Mouse (Mus musculus) c-Kit-positive CD71-positive TER-119-negative erythroid progenitor cells, embryonic 14.5 days (primary cell): Measurements from ENCODE around the gene Ptpn12.
"Not testable (repeated sequence)": the region's sequence is repeated elsewhere in the genome, so short reads cannot be mapped to it uniquely, and the experiment has no call there.

Source experiments
- DNase-seq: peaks from one replicate; pipeline ENCODE4 v3.0.0-alpha.2; 2013; ENCODE audit warnings: low read depth

Ptpn12 gene

DNA sequence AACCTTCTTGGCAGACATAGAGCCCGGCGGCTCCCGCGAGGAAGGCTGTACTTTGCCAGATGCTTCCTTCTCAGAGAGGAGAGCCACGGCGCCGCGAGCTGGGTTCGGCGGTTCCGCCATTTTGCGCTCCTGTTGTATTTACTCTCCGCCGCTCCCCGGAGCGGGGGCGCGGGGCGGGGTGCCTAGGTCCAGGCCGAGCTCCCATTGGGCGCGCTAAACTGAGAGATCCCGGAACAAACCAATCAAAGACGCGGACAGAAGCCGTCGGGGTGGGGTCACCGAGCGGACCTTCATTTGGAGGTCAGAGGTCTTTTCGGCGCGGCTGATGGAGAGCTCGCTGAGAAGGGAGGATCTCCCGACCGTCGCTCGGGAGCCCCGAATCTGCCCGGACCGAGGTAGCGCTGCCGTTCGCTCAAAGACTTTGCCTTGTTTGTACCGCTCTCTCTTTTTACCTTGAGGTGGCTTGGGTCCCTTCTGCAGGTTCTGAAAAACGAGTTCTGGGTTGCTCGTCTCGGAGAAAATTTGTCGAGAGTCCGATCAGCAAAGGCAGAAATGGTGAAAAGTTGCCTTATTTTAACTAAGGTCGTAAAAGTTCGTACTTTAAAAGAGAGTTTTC lies 103.9 kb downstream of the Ptpn12 start:
- DNase-seq: peak; percentile 96

DNA sequence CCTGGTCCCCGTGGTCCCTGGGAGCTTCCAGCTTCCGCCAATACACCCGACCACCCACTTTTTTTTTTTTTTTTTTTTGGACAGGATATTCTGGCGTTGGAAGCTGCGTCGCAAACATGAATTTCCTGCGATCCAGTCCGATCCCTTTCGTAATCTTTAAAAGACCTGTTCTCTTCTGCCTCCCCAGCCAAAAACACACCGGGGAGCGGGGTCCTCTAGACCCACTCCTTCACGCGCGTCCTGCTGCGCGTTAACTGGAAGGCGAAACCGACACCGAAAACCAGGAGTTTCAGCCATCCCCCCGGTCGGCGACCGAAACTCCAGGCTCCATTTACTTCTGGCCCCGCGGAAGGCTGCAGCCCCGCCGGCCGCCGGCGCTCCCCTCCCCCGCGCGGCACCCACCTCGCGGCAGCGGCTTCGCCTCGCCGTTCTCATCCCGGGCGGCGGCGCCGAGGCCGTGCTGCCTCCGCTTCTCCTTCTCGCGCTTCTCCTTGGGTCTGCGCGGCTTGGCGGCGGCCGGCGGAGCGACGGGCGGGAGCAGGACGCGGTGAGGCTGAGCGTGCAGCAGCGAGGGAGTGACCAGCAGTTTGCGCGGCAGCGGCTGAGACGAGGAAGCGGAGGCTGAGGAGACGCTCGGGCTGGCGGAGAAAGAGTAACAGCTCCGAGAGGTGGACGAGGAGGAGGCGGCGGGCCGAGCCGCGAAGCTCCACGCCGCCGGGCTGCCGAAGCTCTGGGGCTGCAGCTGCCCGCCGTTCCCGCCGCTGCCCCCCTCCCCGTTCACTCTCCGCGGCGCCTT lies 104.7 kb downstream of the Ptpn12 start:
- no peak for DNase-seq

DNA sequence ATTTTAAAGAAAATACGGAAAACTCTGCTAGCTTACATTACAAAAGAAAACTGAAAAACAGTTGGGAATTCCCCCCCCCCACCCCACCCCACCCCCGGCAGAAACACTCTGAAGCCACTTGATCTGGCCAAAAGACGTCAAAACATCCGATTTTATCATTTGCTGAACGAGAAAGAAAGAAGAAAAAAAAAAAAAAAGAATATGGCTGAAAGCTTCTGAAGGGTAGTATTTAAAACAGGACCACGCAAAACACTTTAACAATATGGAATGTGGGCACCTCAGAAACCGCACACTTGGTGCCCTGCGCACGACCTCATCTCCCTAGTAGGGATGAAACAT lies 105.2 kb downstream of the Ptpn12 start:
- no peak for DNase-seq

DNA sequence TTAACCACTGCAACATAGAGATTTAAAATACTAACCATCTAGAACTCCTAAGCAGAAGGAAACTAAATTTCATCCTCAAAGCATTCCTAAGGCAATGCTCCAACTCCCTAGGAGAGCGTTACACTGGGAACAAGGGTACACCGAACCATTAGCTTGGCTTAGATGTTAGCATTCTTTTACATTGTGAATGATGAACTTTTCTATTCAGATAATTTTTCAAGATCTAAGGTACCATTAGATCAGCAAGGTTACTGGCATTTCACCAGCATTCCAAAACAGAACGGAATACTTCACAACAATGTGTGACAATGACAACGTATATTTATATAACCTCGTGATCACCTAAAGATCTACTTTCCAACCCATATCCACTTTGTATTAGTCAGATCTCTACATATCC lies 105.6 kb downstream of the Ptpn12 start:
- DNase-seq: no peak

DNA sequence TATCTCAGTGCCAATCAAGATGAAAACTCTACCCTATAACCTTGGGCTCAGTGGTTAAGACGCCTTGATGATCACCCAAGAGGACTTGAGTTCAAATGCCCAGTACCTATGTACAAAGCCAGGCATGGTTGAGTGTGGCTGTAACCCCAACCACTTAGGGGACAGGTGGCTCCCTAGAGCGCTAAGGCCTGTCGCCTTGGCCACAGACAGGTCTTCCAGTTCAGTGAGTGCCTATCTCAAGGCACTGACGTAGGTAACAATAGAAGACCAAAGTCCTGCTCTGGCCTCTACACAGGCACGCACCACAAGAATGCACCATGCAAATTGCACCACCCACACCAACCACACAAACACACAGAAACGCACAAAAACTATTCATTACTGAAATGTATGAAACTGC lies 108.8 kb downstream of the Ptpn12 start:
- no peak for DNase-seq

DNA sequence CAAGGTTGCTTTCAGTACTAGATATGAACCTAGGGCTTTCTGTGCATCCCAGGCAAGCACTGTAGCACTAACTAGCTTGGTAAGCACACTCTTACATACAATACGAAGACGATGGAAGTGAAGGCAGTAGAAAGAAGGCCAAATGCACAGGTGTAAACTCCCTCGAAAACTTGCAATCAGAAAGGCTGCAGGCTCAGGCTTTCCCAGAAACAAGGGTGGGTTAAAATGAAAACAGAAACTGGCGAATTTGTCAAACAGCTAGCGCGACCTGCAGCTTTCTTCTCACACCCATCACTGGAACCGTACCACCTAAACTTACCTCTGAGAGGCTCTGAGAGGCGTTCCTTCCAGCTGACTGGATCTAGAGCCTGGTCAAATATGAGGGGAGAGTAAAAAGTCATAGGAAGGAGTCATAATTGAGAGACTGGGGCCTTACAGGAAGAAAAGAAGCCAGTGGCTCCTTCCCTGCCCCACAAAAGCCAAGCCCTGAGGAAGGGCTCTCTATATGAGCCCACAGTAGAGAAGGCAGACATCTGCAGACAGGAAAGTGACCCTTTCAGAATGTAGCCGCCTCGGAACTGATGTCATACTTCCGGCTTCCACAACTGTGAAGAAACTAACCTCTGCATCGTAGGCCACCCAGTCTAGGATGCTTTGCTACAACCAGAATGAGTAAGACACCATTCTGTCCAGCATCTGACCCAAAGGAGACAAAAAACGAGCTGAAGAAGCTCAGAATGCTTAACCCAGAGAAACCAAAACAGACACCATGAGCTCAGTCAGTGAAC lies 110.6 kb downstream of the Ptpn12 start:
- peak; percentile 79 for DNase-seq

DNA sequence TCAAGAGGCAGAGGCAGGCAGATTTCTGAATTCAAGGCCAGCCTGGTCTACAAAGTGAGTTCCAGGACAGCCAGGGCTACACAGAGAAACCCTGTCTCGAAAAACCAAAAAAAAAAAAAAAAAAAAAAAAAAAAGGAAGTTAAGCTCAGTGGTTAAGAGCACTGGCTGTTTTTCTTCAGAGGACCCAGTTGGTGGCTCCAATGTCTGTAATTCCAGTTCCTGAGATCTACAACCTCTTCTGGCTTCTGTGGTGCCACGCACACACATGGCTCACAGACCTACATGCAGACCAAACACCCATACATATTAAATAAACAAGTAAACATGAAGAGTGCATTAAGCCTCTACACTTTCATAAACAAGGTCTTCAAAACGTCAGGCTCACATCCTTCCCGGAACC lies 111.9 kb downstream of the Ptpn12 start:
- DNase-seq: not testable (repeated sequence)

DNA sequence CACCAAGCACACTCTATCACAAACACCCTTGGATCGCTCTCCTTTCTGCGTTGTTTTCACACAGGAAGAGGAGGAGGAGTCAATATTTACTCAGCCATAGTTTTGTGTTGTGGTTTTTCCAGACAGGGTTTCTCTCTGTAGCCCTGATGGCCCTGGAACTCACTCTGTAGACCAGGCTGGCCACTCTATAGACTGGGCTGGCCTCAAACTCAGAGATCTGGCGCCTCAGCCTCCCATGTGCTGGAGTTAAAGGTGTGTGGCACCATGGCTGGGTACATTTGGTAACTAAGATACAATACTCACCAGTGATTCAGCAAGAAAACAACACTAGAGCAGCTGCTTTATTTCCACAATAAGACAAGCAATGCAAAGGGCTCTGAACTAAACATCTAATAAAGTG lies 113.2 kb downstream of the Ptpn12 start:
- no peak for DNase-seq

DNA sequence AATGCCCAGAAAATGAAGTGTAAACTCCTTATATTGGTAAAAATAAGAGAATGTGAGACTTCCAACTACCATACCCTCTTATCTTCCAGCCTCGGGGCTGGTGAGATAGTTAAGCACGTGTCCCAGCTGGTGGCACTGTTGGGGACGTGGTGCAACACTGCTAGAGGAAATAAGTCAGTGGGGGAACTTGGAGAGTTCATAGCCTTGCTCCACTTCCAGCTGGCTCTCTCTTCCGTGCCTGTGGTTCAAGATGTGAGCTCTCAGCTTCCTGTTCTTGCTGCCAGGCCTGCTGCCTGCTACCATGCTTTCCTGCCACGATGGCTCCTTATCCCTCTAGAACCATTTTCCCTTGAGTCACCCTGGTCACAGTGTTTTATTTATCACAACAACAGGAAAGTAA lies 114.5 kb downstream of the Ptpn12 start:
- no peak for DNase-seq

DNA sequence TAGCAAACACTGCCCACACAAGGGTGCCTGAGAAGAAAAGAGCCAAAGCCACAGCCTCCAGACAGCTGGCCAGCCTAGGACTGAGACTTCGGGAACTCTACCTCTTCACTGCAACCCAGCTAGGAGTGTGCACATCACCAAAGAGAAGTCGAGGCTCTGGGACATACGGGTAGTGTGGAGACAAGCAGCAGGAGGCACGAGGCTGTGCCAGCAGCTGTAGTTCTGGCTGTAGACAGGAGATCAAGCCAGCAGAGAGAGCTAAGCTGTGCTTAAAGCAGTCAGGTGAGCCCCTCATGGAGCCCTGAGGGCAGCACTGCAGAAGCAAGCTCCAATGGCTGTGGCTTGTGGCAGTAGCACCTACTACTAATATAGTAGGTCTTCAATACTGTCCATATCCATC lies 115.0 kb downstream of the Ptpn12 start:
- DNase-seq: no peak

DNA sequence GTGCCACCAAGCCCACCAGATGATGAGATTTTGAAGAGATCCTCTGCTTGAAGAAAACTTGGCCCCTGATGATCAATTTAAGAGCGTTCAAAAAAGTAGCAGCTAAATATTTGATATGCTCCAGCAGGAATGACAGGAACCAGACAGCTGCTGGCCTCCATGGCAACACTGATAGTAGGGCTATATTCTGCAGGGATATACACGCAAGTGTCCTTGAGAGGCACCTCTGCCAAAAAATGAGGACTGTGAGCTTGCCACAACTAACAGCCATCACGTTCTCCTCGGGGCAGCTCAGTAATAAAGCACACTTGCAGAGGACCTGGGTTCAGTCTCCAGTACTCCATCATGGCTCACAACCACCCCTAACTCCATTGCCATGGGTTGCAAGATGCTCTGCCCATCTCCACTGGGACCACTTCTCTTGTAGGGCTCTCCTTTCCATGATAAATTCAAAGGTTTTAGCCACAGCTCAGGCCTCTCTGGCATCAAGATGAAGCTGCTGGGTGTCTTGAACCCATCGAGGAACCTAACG lies 115.6 kb downstream of the Ptpn12 start:
- no peak for DNase-seq

DNA sequence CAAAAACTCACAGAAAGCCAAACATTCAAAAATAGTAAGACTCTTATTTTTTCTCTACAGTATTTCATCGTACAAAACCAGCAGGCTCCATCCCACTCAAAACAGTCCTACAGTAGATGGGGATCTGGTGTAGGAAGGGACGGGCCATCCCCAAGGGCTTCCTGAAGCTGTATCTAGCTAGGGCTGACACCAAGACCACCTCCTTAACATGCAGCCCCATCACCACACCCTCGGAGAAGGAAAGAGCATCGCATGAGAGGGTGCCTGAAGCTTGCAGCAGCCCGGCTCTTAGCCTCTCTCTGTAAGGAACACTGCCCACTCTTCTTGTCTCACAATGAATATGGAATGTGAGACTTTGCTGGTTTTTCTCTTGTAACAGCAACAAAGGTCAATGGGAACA lies 117.2 kb downstream of the Ptpn12 start:
- no peak for DNase-seq
